Mouse (Mus musculus) right cerebral cortex, postnatal 14 days (tissue): ENCODE measurements around the gene Rin1.

Experiments used
- DNase-seq: peaks from one replicate; pipeline ENCODE4 v3.0.0; 2022

The Rin1 gene

DNA sequence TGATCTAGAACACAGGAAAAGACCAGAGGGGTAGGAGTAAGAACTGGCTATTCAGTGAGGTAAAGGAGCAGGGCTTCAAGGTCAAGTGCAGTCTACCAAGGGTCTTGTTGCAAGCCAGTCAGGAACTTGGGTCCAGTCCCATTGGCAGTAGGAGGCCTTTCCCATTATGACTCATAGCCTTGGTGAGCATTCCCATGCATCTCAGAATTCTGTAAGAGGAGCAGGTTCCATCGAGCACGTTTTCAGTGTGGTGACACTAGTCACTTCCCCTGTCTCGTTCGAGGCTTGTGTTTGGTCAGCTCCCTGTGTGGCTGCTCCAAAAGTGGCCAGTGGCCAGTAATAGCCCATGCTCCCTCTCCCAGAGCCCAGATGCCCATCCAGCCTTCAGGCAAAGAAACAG lies 4.8 kb upstream of the Rin1 start:
- no peak for DNase-seq

DNA sequence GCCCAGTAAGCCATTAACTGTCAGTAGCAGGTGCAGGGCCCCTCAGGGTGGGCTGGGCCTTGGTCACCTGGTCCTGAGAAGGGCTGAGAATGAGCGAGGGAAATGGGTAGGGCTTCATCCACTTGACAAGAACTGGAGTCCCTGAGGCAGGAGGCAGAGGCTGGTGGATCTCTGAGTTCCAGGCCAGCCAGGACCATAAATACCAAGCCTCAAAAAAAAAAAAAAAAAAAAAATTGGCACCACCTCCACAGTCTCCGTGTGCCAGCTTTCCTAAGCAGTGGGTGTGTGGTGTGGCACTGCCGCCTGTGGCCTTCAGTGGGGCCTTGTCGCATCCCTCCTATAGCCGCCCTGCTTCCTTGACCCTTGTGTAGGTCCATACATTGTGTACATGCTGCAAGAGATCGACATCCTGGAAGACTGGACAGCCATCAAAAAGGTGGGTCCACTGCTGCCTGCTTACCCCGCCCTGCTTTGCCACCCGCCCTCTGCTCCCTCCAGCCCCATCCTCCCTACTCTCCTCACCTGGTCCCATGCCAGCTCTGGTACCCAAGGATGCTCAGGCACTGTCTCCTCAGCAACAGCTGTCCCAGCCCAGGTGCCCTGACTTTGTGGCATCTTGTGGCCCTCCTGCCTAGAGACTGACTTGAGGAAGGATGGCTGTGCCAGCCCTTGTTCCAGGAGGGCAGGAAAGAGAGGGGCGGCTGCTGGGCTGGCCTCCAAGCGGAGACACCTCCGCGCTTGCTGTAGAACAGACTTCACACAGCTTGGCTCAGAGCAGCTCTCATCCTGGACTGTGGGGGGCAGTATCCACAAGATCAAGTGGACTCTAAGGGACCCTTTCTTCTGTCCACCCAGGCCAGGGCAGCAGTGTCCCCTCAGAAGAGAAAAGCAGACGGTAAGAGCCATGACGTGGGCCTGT lies 1.9 kb upstream of the Rin1 start:
- DNase-seq = peak; percentile 65

DNA sequence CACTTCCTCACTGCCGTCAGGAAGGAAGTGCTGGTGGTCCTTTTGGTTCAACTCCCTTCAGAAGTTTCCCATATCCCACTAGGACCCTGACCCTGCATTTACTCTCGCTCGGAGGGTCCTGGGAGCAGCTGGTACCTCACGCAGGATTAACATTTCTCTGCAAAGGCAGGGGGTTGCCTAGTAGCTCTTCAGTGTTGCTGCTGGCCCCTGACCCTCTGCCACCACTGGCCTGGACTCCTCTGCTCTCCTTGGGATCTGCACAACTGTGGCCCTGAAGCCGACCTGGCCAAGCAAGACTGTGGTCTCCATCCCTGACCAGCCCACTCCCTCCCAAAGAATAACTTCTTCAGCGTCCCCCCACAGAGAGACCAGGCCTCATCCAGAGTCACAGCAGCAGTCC lies 956 bp upstream of the Rin1 start:
- no peak for DNase-seq

- no peak for DNase-seq
Observed at GRCm38 (mm10) chr19:5051031-5051430, 750 bp downstream of the Rin1 start.

- DNase-seq = no peak
Observed at GRCm38 (mm10) chr19:5051515-5051914, 1.2 kb downstream of the Rin1 start.

GRCm38 (mm10) chr19:5052166-5052822 lies 2.0 kb downstream of the Rin1 start:
- DNase-seq = no peak

DNA sequence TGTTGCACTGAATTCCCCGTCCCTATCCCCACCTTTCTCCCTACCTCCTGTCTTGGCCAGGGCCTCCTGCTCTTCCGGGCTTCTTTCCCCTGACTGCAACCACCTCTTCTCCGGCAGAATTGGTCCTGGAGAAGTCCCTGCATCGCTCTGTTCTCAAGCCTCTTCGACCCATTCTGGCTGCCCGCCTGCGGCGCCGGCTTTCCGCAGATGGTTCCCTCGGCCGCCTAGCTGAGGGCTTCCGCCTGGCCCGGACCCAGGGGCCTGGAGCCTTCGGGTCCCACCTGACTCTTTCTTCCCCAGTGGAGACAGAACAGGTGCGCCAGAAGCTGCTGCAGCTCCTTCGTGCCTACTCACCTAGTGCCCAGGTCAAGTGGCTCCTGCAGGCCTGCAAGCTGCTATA lies 2.6 kb downstream of the Rin1 start:
- DNase-seq = no peak

- peak; percentile 59 for DNase-seq
Observed at GRCm38 (mm10) chr19:5053909-5054308, 3.6 kb downstream of the Rin1 start.

GRCm38 (mm10) chr19:5056251-5056650 lies 6.0 kb downstream of the Rin1 start:
- no peak for DNase-seq

GRCm38 (mm10) chr19:5057876-5058775 lies 7.8 kb downstream of the Rin1 start:
- no peak for DNase-seq

DNA sequence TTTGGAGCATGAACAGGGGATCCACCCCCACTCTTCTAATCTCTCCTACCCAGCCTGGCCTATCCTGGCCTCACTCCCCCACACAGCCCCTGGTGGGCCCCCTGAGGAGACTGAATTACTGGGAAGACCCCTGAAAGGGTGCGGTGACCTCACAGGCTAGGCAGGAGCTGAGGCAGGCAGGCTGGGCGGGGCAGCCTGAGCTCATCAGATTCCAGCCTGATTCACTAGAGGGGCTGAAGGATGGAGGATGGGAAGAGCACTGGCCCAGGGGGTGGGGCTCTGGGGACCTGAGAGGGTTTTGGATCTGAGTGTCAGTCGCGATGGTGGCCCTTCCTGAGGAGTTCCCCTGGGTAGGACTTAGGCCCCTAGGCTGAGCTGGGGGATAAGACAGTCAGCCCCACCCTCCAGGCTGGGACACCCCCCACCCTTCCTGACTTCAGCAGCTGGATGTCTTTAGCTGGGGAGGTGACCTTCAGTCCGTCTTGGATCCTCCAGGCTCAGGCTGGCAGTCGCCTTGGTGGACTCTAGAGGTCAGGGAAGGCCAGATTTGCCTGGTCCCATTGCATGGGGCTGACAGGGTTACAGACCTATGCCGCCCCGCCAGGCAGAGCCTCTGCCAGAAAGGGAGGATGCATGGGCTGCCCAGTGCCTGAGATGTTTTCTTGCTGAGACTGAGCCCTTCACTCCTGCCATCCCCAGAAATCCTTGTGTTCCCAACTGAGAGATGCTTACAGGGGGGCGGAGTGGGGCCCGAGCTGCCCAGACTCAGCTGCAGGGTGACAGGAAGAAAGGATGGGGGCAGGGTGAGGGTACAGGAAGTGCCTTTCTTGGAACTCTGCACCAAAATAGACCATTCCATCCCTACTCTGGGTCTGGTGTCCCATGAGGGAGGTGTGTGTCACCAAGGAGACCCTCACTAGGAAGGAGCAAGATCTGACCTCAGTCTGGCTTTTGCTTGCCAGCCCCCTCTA lies 8.8 kb downstream of the Rin1 start:
- DNase-seq = no peak

DNA sequence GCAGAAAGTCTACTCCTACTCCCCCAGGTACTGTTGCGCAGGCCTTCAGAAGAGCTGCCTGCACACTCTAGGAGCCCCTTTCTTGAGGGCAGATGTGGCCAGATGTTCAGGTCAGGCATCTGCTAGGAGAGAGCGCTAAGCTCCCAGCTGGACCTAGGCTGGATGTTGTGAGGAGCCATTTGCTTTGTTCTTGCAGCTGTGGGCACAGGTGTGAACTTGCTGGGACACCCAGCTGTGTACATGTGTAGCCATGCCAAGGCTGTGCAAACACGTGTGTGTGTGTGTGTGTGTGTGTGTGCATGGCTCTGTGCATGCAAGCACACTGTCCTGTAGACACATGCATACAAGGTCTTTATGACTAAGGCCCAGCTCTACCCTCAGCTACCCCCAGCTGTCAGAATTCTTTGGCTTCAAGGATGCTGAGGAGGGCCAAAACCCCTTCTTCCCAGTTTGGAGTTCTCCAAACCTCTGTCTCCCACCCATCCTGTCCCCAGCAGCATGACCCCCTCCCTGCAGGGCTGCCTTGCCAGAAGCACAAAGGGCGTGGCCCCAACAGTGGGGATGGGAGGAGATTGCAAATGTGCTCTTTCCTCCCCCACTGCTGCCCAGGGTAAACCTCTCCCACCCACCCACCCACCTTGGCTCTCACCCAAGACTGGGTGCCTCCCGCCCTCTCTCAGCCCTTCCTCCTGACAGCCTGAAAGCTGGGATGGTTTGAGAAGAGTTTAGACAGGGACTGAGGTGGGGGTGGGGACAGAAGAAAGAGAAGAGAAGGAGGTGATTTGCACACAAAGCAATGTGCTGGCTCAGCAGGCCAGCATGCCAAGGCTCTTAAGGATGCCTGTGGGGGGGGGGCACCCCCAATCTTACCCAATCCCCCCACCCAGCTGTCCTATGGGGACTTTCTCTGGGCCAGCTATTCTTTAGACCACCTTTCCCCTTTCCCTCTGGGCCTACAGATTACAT lies 10.4 kb downstream of the Rin1 start:
- DNase-seq = no peak

DNA sequence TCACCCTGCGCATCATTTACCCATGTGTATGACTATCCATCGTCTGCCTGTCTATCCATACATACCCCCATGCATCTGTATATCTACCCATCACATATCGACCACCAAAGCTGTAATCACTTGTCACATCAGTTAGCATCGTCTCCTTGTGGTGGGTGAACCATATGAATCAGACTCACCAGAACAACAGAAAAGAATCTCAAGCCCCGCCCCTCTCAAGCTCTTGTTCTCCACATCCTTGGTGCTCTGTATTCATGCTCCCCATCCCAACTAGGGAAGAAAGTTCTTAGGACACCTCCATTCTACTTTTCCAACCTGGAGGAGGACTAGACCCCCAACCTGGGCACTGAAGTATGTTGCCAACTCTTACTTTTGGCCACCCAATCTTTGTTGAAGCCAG lies 11.8 kb downstream of the Rin1 start:
- no peak for DNase-seq

- no peak for DNase-seq
Observed at GRCm38 (mm10) chr19:5062446-5062845, 12.2 kb downstream of the Rin1 start.

DNA sequence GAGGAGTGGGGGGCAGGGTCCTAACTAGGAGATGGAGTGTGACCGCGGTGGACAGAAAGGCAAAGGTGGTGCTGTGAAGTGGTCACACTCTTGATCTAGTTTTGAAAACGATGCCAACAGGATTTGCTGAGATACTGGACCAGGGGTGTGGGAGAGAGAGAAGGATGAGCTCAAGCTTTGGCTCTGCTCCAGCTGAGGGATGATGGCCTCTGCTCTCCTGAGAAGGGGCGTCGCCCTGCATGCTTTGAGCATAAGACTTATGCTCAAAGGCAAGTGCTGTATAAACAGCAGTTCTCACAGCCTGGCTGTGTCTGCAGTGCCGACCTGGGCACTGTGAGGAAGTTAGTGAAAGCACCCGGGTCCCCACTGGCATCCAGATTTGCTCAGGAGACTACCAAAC lies 14.8 kb downstream of the Rin1 start:
- DNase-seq = no peak

DNA sequence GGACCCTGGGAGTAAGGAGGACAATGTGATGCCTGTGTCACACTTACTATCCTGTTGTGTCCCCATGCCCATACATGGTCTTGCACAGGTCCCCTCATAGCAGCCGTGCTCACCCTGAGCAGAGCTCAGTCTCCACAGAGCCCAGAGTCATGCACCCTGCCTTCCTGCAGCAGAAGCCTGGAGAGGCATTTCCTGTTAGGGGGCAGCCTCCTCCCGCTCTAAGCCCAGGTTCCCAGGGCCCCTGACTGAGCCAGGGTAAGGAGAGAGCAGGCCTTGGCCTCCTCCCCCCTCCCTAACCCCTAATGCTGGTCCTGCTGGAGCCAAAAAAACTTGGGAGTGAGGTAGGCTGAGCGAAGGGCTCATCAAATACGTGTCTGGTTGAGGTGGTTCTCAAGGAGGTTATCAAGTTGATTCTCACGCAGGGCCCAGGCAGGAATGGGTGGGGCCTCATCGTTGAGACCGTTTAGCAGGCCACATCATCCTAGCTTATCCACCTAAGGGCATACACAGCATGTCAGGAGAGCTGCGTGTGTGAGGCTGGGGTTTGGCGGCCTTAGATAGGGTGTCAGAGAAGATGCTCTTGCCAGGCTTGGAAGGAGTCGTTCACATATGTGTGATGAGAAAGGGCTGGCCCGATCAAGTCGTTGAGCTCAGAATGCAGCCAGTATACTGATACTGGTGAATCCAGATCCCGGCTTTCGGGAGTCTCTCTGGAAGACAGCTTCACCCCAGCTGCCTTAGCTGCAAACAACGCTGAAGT lies 16.9 kb downstream of the Rin1 start:
- DNase-seq = no peak

DNA sequence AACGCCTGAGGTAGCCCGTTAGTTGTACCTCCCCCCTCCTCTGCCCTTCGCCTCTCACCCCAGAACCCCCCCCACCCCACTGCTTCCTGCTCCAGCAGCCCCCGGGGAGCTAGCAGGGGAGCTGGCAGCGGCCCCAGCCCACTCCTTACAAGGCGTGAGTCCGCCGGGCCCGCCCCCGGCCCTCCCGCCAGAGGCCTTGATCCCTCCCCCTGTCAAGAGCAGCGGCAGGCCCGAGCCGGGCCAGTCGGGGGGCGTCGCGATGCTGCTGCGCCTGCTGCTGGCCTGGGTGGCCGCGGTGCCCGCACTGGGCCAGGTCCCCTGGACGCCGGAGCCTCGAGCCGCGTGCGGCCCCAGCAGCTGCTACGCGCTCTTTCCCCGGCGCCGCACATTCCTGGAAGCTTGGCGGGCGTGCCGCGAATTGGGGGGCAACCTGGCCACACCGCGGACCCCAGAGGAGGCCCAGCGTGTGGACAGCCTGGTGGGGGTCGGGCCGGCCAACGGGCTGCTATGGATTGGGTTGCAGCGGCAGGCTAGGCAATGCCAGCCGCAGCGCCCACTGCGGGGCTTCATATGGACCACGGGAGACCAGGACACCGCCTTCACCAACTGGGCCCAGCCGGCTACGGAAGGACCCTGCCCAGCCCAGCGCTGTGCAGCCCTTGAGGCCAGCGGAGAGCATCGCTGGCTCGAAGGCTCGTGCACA lies 17.7 kb downstream of the Rin1 start, which contains the start of gene Cd248:
Gene Cd248, plus strand, starts transcription at position 212 of the 703 bp plus-strand sequence.
- DNase-seq = no peak

- no peak for DNase-seq
Observed at GRCm38 (mm10) chr19:5068570-5069234, 18.4 kb downstream of the Rin1 start.

DNA sequence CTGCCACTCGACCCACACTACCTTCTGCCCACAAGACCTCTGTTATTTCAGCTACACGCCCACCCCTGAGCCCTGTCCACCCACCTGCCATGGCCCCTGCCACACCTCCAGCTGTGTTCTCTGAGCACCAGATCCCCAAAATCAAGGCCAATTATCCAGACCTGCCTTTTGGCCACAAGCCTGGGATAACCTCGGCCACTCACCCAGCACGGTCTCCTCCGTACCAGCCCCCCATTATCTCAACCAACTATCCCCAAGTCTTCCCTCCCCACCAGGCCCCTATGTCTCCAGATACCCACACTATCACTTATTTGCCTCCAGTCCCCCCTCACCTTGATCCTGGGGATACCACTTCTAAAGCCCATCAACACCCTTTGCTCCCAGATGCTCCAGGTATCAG lies 19.2 kb downstream of the Rin1 start:
- DNase-seq = no peak
